Mouse (Mus musculus): ENCODE data around the gene Abracl.

The Abracl gene

DNA sequence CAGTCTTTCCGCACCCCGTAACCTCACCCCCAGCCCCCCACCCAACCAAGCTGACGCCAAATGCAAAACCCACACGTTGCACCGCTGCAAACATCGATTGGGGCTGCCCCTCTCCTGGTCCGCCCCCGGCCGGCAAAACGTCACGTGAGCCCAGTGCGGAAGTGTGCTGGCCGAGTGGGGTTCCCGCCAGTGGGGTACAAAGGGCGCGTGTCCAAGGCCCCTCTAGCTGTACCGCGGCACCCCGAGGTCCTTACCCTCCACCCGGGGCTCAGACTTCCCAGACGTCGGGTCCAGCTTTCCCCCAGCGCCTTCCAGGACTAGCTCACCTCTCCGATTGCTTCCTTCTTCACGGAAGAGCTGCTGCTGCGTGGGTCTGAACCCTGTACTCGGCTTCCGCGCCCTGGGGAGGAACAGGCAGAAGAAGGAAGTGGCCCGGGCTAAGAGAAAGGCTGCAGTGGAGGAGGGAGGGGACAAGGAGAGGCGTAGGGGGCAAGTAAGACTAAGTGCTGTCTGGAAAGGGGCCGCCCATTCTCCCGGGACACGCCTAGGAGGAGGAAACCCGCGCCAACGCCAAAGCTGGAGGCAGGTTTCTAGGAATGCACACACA lies at the start of gene Abracl:
Gene Abracl, minus strand, starts transcription at position 548 of the 607 bp plus-strand sequence.
- DNase-seq: peak; percentile 76

DNA sequence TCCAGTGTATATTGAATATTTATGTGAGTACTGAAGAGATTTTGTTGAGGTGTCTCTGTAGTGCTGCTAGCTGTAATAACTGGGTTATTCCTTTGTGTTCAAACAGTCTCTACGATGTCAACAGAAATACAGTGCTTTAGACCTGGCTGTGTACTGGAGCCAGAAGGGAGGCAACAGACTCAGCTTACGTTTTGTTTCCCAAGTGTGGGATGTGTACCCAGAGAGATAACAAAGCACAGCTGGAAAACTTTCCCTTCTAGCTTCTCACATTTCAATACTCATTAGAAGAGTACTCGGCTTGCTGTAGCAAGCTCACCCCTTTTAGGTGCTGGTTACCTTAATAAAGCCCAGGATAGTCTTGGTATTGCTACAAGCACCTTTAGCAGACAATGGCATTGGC lies 49.8 kb upstream of the Abracl start:
- no peak for DNase-seq

DNA sequence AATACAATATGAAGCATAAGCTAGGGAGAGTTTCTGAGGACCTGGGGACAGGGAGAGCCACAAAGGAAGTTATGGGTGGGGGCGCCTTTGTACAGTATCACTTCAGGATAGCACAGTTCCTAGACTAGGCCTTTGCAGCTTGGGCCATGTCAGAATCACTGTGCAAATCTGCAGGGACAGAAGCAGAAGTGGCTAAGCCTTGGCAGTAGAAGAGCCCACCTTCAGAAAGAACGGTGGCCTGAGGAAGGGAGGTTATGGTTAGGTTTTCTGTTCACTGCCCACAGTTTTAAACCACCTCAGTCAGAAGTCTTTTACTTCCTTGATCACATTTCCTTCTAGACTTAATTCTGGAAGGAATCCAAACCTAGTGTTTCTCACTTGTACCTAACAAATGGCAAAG lies 47.5 kb upstream of the Abracl start:
- DNase-seq: no peak

DNA sequence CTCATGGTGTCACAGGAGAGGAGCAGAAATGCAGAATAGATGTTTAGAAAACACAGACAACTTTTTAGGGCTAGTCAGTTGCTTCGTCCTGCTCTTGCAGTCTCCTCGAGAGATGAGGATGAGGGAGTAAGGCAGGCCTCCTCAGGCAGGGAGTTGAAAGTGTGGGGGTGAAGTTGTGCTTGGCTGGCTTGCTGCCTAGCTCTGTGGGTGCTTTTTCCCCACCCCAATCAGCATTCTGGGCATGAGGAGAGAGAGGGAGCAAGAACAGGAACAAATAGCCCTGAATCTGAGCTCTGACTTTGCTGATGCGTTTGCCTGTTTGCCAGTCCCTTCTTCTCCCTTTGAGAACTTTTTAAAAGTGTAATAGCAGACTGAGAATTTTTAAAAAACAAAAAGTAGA lies 47.1 kb upstream of the Abracl start:
- no peak for DNase-seq

DNA sequence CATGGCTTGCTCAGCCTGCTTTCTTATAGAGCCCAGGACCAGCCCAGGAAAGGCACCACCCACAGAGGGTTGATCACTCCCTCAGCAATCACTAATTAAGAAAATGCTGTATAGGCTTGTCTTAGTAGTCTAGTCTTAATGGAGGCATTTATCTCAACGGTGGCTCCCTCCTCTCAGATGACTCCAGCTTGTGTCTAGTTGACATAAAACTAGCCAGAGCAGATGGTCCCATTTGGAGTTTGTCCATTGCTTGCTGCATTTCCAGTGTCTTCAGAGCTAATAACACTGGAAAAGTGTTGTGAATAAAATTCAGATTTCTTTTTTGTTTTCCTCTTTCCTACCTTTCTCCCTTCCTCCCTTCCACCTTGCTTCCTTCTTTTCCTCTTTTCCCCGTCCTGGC lies 46.5 kb upstream of the Abracl start:
- no peak for DNase-seq

DNA sequence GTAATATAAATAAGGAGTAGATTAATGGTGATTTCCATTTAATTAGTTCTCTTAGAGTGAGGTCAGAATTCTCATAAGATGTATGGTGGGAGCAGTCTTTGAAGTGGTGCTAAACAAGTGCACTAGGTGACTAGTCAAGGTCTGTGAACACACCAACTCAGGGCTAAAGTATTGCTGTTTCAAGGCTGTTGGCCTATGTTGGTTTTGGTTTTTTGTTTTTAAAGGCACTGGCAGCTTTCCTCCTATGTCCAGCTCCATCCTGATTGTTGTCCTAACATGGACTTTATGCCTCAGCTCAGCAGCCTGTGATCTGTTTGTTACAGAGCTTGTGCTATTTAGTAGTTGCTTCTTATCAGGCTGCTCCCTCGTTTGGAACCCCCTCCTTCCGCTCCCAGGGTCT lies 45.8 kb upstream of the Abracl start:
- no peak for DNase-seq

DNA sequence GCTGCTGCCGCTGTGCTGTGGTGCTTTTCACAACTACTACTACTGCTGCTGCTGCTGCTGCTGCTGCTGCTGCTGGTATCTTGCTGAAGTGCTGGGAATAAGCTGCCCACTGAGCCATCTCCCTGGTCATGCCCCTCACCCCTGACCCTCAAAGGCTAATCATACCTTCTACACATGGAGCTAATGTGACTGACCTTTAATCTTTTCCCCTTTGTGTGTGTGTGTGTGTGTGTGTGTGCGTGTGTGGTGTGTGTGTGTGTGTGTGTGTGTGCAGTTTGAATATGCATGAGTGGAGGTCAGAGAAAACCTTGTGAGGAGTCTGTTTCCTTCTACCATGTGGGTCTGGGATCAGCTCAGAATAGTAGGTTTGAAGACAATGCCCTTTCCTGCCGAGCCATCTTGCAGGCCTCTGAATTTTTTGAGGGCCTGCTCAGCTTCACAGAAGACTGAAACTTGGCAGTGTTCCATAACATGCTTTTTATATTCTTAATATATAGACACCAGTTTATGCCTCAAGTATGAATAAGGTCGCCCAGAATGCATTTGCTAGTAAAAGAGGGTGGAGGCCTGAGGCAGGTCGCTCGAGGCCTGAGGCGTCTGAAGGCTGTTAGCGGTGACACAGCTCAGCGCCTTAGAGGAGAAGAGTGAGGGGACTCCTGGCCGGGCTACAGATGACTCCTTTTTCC lies 44.8 kb upstream of the Abracl start:
- DNase-seq: no peak

DNA sequence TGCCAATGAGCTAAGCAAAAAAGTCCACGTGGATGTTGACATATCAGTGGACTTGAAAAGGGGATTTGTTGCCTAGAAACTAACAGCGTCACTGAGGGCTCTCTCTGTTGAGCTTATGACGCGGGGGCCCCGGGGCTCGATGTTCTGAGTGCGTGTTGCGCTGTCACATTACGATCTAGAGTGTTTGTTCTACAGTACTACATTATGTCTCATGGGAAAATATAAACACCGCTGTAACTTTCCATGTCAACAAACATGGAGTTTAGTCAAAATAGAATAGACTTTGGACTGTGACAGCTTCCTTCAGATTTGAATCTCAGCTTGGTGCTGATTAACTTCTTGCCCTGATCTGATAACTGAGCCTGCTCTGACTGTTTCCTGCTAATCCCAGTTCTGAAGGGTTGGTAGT lies 42.9 kb upstream of the Abracl start:
- no peak for DNase-seq

DNA sequence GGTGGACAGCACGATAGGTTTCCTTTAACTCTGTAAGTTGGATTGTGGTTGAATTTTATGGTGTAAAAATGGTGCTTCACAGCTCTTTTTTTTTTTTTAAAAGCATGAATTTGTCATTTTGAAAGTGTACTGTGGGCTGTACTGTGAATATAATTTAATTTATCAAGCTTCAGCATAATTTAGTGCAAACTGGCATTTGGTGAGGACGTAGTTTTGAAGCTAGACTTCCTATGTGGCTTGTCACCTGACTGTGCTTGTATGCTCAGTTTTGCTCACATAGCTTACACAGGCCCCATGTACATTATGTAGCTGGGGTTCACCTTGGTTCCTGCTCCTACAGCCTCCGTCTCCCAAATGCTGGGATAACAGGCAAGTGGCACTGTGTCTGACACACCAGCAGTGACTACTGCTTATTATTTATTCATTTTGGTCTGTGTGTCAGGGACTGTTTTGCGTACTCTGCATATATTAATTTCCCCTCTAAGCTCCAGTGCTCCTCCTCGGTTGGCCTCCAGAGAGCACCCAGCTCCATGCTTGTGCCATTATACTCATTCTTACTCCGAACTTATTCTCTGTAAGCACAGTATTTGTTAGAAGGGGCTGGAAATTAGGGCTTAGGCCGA lies 41.6 kb upstream of the Abracl start:
- no peak for DNase-seq

DNA sequence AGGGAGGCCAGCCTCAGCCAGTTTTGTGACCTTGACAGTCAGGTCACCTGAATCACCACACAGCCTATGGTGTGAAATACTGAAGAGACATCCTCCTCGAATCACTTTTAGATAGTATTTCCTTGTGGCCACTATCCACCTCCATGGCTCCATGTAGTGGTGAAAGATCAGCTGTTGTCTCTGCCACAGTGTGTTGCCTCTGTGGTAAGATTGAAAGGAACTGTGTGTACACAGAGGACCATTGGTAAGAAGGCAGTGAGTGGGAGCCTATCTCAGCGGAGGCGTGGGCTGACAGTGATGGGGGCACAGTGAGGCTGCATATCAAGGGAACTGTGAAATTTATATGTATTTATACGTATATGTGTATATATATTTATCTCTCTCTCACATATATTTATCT lies 38.4 kb upstream of the Abracl start:
- no peak for DNase-seq

DNA sequence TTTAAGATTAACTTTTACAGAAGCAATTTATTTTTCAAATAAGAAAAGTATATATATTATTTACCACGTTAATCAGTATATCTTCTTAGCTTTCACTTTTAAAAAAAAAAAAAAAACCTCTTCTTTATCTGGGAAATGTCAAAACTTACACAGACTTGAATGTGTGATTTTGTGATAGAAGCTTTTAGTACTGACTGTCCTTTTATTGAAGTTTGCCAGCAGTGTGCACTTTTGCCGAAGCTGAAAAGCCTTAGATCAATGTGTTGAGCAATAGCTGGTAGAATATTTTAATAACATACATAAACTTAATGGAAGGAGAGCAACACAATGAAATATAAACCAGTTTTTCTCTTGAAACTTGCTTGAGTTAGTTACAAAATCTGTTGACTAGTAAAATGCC lies 37.7 kb upstream of the Abracl start:
- DNase-seq: no peak

DNA sequence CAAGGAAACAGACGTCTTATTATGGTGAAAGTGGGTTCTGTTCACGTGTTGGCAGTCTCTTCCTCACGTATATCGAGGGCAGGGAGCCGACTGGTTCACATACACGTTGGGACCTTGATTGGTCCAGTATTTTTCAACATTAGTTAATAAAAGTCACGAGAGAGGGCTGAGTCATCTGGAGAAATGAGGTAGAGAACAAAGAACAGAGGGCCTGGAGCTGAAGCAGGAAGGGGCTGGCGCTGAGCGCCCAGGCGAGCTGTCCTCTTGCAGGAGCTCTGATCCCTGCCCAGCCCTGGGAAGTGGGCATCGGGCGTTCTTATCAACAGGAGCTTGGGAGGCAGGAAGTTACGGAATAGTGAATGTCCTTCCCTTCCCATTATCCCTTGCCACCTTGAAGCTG lies 36.7 kb upstream of the Abracl start:
- DNase-seq: peak; percentile 32

DNA sequence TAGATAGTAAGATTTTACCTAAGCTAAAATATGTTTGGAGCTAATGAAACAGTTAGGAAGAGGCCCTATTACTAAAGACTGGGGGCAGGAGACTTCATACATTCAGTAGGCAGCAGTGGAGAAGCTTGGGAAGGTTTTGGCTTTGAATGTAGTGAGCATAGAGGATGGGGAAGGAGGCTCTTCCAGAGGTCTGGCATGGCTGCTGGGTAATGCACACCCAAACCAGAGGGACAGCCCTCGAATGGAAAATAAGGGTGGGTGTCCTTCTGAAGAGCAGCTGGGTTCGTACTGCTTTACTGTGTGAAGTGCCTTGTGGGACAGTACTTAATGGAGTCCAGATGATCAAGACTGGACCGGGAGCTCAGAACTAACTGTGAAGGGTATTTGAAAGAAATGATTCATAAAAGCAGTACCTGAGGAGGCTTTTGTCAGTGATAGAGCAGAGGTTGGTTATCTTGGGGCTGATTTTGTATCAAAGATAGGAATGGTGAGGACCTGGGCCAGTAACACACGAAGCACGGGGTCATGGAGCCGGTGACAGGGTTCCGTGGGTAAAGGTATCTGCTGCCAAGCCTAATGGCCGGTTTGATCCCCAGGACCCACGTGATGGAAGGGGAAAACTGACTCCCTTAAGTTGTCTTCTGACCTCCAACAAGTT lies 35.7 kb upstream of the Abracl start:
- no peak for DNase-seq

DNA sequence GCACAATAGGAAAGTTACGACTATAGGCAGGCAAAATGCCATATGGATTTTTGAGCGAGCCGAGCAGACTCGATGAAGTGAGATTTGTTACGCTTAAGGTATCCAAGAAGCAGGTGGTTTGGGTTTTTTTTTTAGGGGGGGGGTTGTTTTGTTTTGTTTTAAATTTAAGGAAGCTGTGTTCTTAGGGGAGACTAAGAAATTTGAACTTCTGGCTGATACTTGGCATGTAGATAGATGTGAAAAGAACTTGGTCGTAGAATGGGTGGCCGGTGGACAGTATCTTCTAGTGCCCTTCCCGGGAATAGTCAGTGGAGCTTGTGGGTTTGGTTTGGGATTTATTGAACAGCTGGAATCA lies 33.3 kb upstream of the Abracl start:
- no peak for DNase-seq

DNA sequence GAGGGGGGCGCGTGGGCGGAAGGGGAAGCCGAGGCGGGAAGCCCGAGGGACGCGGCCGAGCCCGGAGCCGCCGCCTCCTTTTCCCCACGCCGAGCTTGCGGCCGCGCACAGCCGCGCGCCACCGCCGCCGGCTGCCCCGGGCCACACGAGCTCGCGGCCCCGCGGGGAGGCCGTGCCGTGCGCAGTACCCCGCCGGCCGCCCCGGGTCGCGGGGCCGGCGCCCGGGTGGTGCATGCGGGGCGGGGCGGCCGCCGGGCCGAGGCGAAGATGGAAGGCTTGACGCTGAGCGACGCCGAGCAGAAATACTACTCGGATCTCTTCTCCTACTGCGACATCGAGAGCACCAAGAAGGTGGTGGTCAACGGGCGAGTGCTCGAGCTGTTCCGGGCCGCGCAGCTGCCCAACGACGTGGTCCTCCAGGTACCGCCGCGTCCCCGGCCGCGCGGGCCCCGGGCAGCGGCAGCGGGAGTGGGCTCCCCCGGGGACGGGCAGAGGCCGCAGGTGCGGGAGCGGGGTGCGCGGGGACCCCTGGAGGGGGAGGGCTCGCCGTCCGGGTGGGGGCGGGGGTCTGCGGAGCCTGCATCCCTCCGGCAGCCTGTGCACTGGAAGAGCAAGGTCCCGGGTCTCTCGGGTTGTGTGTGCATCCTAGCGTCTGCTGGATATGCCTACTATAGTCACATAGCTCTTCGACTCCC lies 32.8 kb upstream of the Abracl start, which contains the start of gene Reps1:
Gene Reps1, plus strand, starts transcription at position 166 of the 695 bp plus-strand sequence.
- no peak for DNase-seq

DNA sequence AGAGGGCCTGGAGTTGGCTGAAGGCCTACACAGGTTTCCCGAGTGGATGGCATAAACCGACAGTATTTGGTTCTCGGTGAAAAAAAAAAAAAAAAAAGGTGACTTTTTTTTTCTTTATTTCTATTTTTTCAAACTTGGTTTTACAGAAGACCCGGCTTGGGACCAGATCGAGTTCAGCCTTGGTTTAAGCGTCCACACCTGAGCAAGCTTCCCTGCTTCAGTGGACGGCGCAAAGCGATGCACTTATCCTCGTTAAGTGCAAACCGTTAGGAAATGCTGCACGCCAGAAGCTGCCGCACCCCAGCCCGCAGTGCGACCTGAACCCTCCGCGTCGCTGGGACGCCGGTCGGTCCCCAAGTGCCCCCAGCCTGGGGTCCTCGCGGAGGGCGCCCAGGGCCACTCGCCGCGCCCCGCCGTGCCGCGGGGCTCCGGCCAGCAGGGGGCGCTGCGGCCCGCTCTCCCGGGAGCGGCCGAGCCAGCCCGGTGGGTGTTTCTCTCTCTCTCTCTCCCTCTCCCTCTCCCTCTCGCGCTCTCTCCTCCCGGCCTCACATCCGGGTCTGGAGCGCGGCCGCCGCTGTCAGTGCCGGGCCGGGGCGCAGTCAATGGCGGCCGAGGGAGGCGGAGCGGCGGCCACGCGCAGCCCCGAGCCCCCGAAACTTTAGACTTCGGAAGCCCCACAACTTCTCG lies 32.1 kb upstream of the Abracl start:
- DNase-seq: peak; percentile 83

DNA sequence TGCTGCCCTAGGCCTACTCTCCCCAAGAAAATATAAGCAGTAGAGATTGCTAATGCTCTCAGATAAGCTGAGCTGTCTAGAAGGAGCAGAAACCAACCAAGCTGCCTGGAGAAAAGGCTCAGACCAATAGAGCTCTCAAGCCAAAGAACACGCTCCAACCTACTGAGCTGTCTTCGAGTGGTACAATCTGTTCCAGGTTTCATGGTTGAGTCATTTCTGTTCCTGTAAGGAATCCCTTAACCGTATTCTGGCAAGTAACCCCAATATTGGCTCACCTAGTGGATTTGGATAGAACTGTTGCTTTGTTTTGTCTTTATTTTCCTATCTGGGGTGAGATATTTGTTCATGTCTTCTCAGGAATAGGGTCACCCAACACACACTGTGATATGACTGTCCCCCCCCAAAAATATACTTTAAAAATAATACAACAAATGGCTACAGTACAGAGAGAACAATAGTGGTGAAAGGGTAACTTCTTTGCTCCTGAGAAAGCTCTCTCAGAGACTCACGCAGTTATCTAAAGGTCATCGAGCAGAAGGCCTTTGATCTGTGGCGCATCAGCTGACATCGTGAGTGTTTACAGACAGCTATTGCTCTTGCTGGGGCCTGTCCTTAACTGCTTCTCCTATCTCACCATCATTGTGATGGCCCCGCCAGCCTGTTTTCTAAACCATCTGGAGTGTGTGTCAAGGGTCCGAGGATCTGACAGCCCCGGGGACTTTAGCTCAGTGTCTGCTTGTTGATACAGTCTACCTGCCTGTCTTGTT lies 24.5 kb upstream of the Abracl start:
- DNase-seq: no peak

DNA sequence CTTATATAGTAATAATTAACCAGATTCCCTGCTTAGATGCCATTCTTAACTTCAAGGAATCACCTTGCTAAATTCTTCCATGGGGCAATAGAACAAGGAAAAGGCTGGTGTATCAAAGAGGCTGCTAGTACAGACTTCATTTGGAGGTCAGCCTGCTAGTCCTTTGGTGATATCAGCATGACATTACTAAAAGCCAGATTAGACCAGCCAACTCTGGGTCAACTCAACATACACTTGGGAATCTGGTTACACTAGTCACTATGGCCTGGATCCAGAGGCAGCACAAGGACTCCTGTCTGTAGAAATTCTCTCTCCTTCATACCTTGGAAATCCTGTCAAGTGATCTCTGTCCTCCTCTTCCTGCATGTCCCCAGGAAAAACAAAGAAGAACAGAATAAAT lies 23.3 kb upstream of the Abracl start:
- no peak for DNase-seq

DNA sequence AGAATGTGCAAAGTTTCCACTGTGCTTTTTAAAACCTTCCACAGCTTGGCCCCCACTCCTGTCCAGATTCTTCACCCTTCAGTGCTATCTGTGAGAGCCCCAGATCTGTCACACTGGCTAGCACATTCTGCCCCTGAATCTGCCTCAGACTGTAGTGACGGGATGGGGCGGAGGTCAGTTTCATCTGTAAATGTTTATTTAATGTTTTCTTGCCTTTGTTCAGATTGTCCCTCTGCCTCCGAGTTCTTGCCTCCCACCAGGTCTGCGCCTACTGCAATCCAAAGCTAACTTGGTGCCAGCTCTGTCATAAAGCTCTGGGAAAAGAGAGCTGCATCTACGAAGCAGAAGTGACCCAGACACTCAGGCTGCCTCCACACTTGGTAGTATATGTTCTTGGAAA lies 13.8 kb upstream of the Abracl start:
- DNase-seq: peak; percentile 18

DNA sequence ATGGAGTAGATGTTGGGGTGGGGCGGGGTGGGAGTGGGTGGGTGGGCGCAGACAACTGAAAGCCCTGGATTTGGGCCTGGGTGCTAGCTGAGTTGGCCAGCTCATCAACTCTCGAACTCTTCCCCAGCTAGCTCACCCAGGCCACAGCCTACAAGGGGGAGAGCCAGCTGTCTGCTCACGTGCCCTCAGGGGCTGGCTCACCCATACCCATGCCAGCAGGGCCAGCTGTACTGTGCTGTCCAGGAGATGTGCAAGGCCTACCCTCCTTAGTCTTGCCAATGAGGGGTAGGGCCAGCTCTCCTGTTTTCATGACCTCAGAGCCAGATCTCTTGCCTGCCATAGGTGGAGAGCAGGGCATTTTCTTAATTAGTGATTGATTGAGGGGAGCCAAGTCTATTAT lies 11.3 kb upstream of the Abracl start:
- DNase-seq: no peak

DNA sequence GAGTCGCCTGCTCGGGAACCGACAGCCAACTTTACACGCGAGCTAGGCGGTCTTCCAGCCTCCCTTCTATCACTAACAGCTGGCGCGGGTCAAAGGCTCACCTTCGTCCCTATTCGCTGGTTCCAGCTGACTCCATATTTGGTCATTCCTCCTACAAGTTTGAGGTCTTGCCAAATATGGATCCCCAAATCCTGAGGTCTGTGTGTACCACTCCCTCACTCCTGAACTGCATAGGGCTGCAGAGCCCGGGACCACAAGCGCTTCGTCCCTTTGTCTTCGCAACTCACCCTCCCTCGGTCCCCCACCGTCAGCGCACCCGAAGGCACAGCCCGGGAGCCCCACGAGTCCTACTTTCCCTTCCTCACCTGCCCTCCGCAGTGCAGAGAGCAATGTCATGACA lies 776 bp downstream of the Abracl start:
- DNase-seq: peak; percentile 78
